Mouse (Mus musculus) lung, postnatal 4 days (tissue): ENCODE measurements around the gene Frzb.
"Not testable (repeated sequence)": the region's sequence is repeated elsewhere in the genome, so short reads cannot be mapped to it uniquely, and the experiment has no call there.

Experiments
- DNase-seq, 2 experiments: peaks; one replicate each; pipeline ENCODE4 v3.0.0; 2021

Frzb gene

GRCm38 (mm10) chr2:80447291-80447791, at the start of gene Frzb:
Frzb (minus strand) TSS chr2:80447625.
- peak; percentile 23 to 55 for DNase-seq

GRCm38 (mm10) chr2:80495304-80495703, 47.9 kb upstream of the Frzb start:
- DNase-seq, result not testable (repeated sequence)

- no peak for DNase-seq
Observed at GRCm38 (mm10) chr2:80486851-80487250, 39.4 kb upstream of the Frzb start.

- no peak for DNase-seq
Observed at GRCm38 (mm10) chr2:80484951-80485350, 37.5 kb upstream of the Frzb start.

- DNase-seq, result no peak
Observed at GRCm38 (mm10) chr2:80475831-80476230, 28.4 kb upstream of the Frzb start.

- no peak for DNase-seq
Observed at GRCm38 (mm10) chr2:80474247-80474796, 26.9 kb upstream of the Frzb start.

GRCm38 (mm10) chr2:80465991-80466821, 18.8 kb upstream of the Frzb start:
- DNase-seq, result no peak

GRCm38 (mm10) chr2:80461827-80462226, 14.4 kb upstream of the Frzb start:
- DNase-seq, result no peak

GRCm38 (mm10) chr2:80448231-80448630, 806 bp upstream of the Frzb start:
- DNase-seq, result peak; percentile 8 to 37

GRCm38 (mm10) chr2:80446308-80447151, 895 bp downstream of the Frzb start:
- DNase-seq, result peak in 1 of 2 experiments; percentile 30

GRCm38 (mm10) chr2:80445926-80446307, 1.5 kb downstream of the Frzb start:
- DNase-seq, result no peak

GRCm38 (mm10) chr2:80445491-80445890, 1.9 kb downstream of the Frzb start:
- DNase-seq, result no peak

GRCm38 (mm10) chr2:80444418-80445365, 2.7 kb downstream of the Frzb start:
- DNase-seq, result no peak

- no peak for DNase-seq
Observed at GRCm38 (mm10) chr2:80443962-80444361, 3.5 kb downstream of the Frzb start.

- DNase-seq, result no peak
Observed at GRCm38 (mm10) chr2:80441386-80441785, 6.0 kb downstream of the Frzb start.

- no peak for DNase-seq
Observed at GRCm38 (mm10) chr2:80438854-80439253, 8.6 kb downstream of the Frzb start.

- DNase-seq, result no peak
Observed at GRCm38 (mm10) chr2:80437401-80437800, 10.0 kb downstream of the Frzb start.

- DNase-seq, result no peak
Observed at GRCm38 (mm10) chr2:80434783-80435572, 12.4 kb downstream of the Frzb start.

- DNase-seq, result no peak
Observed at GRCm38 (mm10) chr2:80433254-80433876, 14.1 kb downstream of the Frzb start.

- DNase-seq, result no peak
Observed at GRCm38 (mm10) chr2:80430357-80431053, 16.9 kb downstream of the Frzb start.
